Mouse (Mus musculus): ENCODE results near the gene Tom1l2. TPM values are rescaled to one million over a fixed set of nuclear protein-coding genes. Genes with fewer than 3 reads are reported as not detected.

Tom1l2 gene
- polyA plus RNA-seq, 1 experiment from 2014 or later = 19.7 TPM

DNA sequence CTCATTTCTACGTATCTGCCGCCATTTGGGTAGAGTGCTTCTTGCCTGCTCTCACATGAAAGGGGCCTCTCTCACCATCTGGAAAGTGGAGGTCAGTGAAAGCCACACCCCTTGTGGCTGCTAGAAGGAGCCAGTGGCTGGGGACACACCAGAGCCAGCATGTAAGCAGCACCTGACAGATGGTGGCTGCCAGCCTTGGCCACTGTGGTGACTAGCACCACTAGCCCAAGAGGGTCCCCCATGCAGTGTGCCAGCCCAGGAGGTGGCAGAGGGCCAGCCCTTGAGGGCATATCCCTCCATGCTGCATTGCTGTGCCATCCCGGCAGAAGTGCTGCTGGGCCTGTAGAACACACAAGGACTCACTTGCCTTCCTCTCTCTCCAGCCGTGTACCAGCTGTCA is 159.1 kb downstream of the Tom1l2 start:
- Histone ChIP-seq H3K9me3 (ENCODE audit: low read length) (peaks cover 4% of the 10 kb centered on the region; the same call in 1 of the 2 replicates), H3K27me3 (replicated peaks; ENCODE audit: insufficient read depth, low read length) (no peaks in the 10 kb centered on the region), H3K36me3 (ENCODE audit: insufficient read depth, low read length) (no peaks in the 10 kb centered on the region; the same call in 1 of the 2 replicates), H3K4me1 (ENCODE audit: insufficient read depth, low read depth, low read length) (no peaks in the 10 kb centered on the region; the same call in 1 of the 2 replicates), H3K9ac (replicated peaks; ENCODE audit: low read depth) (no peak overlapping the region), H3K4me3 (ENCODE audit: low read depth, low read length) (no peak overlapping the region), H3K4me2 (replicated peaks; ENCODE audit: low read depth, low read length) (no peak overlapping the region), H3K27ac (ENCODE audit: low read length) (no peak overlapping the region)
- DNase-seq (ENCODE audit: low spot score) (no peak), ATAC-seq (no peak)
- TF ChIP-seq CTCF (IDR thresholded peaks at IDR 0.05) (no peak), EP300 (IDR thresholded peaks at IDR 0.05) (no peak)
- 79% methylated on average over 4 of the region's 4 CpGs for WGBS

DNA sequence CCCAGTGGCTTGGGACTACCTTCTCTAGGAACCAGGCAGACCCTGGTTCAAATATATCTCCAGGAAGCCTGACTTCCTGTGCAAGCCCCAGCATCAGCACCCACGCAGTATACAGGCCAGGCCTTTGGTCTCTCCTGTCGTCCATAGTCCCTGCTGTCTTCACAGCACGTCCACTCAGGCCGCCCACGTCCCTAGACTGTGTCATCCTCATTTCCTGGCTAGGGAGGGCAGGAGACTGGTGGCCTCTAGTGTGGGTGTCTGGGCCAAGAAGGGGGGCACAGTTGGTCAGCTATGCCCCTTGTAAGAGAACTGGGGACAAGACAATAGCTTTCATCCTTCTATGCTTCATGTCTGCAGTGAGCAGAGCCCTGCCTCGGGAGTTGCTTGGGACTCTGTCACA is 160.2 kb downstream of the Tom1l2 start:
- Histone ChIP-seq H3K36me3 (ENCODE audit: insufficient read depth, low read length) (no peaks in the 10 kb centered on the region; the same call in 1 of the 2 replicates), H3K27me3 (replicated peaks; ENCODE audit: insufficient read depth, low read length) (no peaks in the 10 kb centered on the region), H3K4me2 (replicated peaks; ENCODE audit: low read depth, low read length) (no peak overlapping the region), H3K4me3 (ENCODE audit: low read depth, low read length) (no peak overlapping the region), H3K9me3 (ENCODE audit: low read length) (peaks cover 4% of the 10 kb centered on the region; the same call in 1 of the 2 replicates), H3K4me1 (ENCODE audit: insufficient read depth, low read depth, low read length) (no peaks in the 10 kb centered on the region; the same call in 1 of the 2 replicates), H3K27ac (ENCODE audit: low read length) (no peak overlapping the region), H3K9ac (replicated peaks; ENCODE audit: low read depth) (no peak overlapping the region)
- 60% methylated on average over 6 of the region's 6 CpGs for WGBS
- TF ChIP-seq EP300 (IDR thresholded peaks at IDR 0.05) = no peak
- no peak for TF ChIP-seq CTCF (IDR thresholded peaks at IDR 0.05)
- ATAC-seq (no peak), DNase-seq (ENCODE audit: low spot score) (no peak)

- ATAC-seq (peak; percentile 64), DNase-seq (ENCODE audit: low spot score) (peak; percentile 46)
- no peaks in the 10 kb centered on the region for H3K27me3 ChIP-seq (replicated peaks; ENCODE audit: insufficient read depth, low read length)
- 72% methylated on average over 16 of the region's 17 CpGs for whole genome bisulfite sequencing
- H3K4me3 ChIP-seq (ENCODE audit: low read depth, low read length) = no peak overlapping the region
- H3K4me1 ChIP-seq (ENCODE audit: insufficient read depth, low read depth, low read length) = no peaks in the 10 kb centered on the region; the same call in 1 of the 2 replicates
- peak overlapping the region; percentile 20; the same call in 1 of the 2 replicates for H3K27ac ChIP-seq (ENCODE audit: low read length)
- H3K36me3 ChIP-seq (ENCODE audit: insufficient read depth, low read length) = peaks cover 6% of the 10 kb centered on the region; the same call in 1 of the 2 replicates
- H3K9me3 ChIP-seq (ENCODE audit: low read length) = peaks cover 4% of the 10 kb centered on the region; the same call in 1 of the 2 replicates
- no peak overlapping the region for H3K9ac ChIP-seq (replicated peaks; ENCODE audit: low read depth)
- no peak for TF ChIP-seq EP300 (IDR thresholded peaks at IDR 0.05)
- TF ChIP-seq CTCF (IDR thresholded peaks at IDR 0.05) = no peak
- H3K4me2 ChIP-seq (replicated peaks; ENCODE audit: low read depth, low read length) = no peak overlapping the region
Measured at GRCm38 (mm10) chr11:60190055-60190641, 162.6 kb downstream of the Tom1l2 start.

DNA sequence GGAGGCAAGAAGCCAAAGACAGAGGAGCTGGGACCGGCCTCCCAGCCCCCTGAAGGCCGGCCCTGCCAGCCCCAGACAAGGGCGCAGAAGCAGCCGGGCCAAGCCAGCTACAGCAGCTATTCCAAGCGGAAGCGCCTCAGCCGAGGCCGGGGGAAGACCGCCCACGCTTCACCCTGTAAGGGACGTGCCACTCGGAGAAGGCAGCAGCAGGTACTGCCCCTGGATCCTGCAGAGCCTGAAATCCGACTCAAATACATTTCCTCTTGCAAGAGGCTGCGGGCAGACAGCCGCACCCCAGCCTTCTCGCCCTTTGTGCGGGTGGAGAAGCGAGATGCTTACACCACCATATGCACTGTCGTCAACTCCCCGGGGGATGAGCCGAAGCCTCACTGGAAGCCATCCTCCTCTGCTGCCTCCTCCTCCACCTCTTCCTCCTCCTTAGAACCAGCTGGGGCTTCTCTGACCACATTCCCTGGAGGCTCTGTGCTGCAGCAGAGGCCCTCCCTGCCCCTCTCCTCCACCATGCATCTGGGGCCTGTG is 163.1 kb downstream of the Tom1l2 start:
- Histone ChIP-seq H3K27me3 (replicated peaks; ENCODE audit: insufficient read depth, low read length) (no peaks in the 10 kb centered on the region), H3K9me3 (ENCODE audit: low read length) (no peaks in the 10 kb centered on the region), H3K4me3 (ENCODE audit: low read depth, low read length) (no peak overlapping the region), H3K36me3 (ENCODE audit: insufficient read depth, low read length) (peaks cover 6% of the 10 kb centered on the region; the same call in 1 of the 2 replicates), H3K27ac (ENCODE audit: low read length) (peak overlapping the region; percentile 49; the same call in 1 of the 2 replicates), H3K4me2 (replicated peaks; ENCODE audit: low read depth, low read length) (no peak overlapping the region), H3K9ac (replicated peaks; ENCODE audit: low read depth) (no peak overlapping the region), H3K4me1 (ENCODE audit: insufficient read depth, low read depth, low read length) (no peaks in the 10 kb centered on the region; the same call in 1 of the 2 replicates)
- ATAC-seq = peak; percentile 53
- WGBS = 74% methylated on average over 21 of the region's 21 CpGs
- no peak for DNase-seq (ENCODE audit: low spot score)
- TF ChIP-seq EP300 (IDR thresholded peaks at IDR 0.05) = no peak
- no peak for TF ChIP-seq CTCF (IDR thresholded peaks at IDR 0.05)

- 84% methylated on average over 24 of the region's 25 CpGs for WGBS
- no peaks in the 10 kb centered on the region; the same call in 1 of the 2 replicates for H3K4me1 ChIP-seq (ENCODE audit: insufficient read depth, low read depth, low read length)
- peaks cover 6% of the 10 kb centered on the region; the same call in 1 of the 2 replicates for H3K36me3 ChIP-seq (ENCODE audit: insufficient read depth, low read length)
- no peaks in the 10 kb centered on the region for H3K9me3 ChIP-seq (ENCODE audit: low read length)
- ATAC-seq (no peak), DNase-seq (ENCODE audit: low spot score) (no peak)
- H3K4me2 ChIP-seq (replicated peaks; ENCODE audit: low read depth, low read length) = no peak overlapping the region
- TF ChIP-seq CTCF (IDR thresholded peaks at IDR 0.05) = no peak
- TF ChIP-seq EP300 (IDR thresholded peaks at IDR 0.05) = no peak
- no peak overlapping the region for H3K9ac ChIP-seq (replicated peaks; ENCODE audit: low read depth)
- no peaks in the 10 kb centered on the region for H3K27me3 ChIP-seq (replicated peaks; ENCODE audit: insufficient read depth, low read length)
- no peak overlapping the region for H3K27ac ChIP-seq (ENCODE audit: low read length)
- H3K4me3 ChIP-seq (ENCODE audit: low read depth, low read length) = no peak overlapping the region
Measured at GRCm38 (mm10) chr11:60188275-60188853, 164.3 kb downstream of the Tom1l2 start.

DNA sequence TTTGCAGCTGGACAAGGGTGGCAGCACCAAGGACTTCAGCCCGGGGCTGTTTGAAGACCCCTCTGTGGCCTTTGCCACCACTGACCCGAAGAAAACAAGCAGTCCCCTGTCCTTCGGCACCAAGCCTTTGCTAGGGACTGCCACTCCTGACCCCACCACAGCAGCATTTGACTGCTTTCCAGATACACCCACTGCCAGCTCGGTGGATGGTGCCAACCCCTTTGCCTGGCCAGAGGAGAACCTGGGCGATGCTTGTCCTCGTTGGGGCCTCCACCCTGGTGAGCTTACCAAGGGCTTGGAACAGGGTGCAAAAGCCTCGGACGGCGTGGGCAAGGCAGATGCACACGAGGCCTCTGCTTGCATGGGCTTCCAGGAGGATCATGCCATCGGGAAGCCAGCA is 165.6 kb downstream of the Tom1l2 start:
- no peaks in the 10 kb centered on the region for H3K27me3 ChIP-seq (replicated peaks; ENCODE audit: insufficient read depth, low read length)
- DNase-seq (ENCODE audit: low spot score) (no peak), ATAC-seq (no peak)
- H3K4me3 ChIP-seq (ENCODE audit: low read depth, low read length) = no peak overlapping the region
- no peaks in the 10 kb centered on the region for H3K9me3 ChIP-seq (ENCODE audit: low read length)
- TF ChIP-seq CTCF (IDR thresholded peaks at IDR 0.05) = no peak
- TF ChIP-seq EP300 (IDR thresholded peaks at IDR 0.05) = no peak
- H3K9ac ChIP-seq (replicated peaks; ENCODE audit: low read depth) = no peak overlapping the region
- H3K4me2 ChIP-seq (replicated peaks; ENCODE audit: low read depth, low read length) = no peak overlapping the region
- no peak overlapping the region for H3K27ac ChIP-seq (ENCODE audit: low read length)
- peaks cover 6% of the 10 kb centered on the region; the same call in 1 of the 2 replicates for H3K36me3 ChIP-seq (ENCODE audit: insufficient read depth, low read length)
- no peaks in the 10 kb centered on the region; the same call in 1 of the 2 replicates for H3K4me1 ChIP-seq (ENCODE audit: insufficient read depth, low read depth, low read length)
- 87% methylated on average over 11 of the region's 11 CpGs for WGBS
